Mouse (Mus musculus) macrophage (primary cell): ENCODE measurements around the gene Gba. TPM values are rescaled to one million over a fixed set of nuclear protein-coding genes. Genes with fewer than 3 reads are reported as not detected.

Experiments
- H3K27ac ChIP-seq: fragments of 350-480 bp; formaldehyde crosslinking; 2 replicates; pipeline ENCODE4 v1.9.0; 2021
- H3K36me3 ChIP-seq: fragments of 350-480 bp; formaldehyde crosslinking; 2 replicates; pipeline ENCODE4 v1.9.0; 2021; ENCODE audit errors: inconsistent target
- H3K4me3 ChIP-seq: fragments of 350-480 bp; formaldehyde crosslinking; 2 replicates; pipeline ENCODE4 v1.9.0; 2021; ENCODE audit errors: inconsistent target
- H3K79me2 ChIP-seq: fragments of 350-480 bp; formaldehyde crosslinking; 2 replicates; pipeline ENCODE4 v1.9.0; 2021; ENCODE audit errors: inconsistent target
- WGBS: methylation state at CpG from one replicate; pipeline ENCODE4 v1.1.7; 2026; ENCODE audit warnings: inconsistent platforms; ENCODE audit not compliant: missing documents; 5-methylcytosine and 5-hydroxymethylcytosine counted together
- polyA plus RNA-seq: library from polyadenylated mRNA; stranded (reverse); fragments of 250-400 nt; gene quantifications from 3 replicates; pipeline ENCODE4 v1.2.4, GENCODE M21; 2018; ENCODE audit warnings: inconsistent platforms

The Gba gene
- polyA plus RNA-seq, 1 experiment from 2014 or later = 294 TPM

- Histone ChIP-seq H3K27ac (peak overlapping the region; percentile 68), H3K4me3 (peak overlapping the region; percentile 76), H3K79me2 (peaks cover 5% of the 10 kb centered on the region; the same call in 1 of the 2 replicates), H3K36me3 (no peaks in the 10 kb centered on the region; the same call in 1 of the 2 replicates)
- 68% methylated on average over 4 of the region's 4 CpGs for WGBS
These were observed 44.7 kb downstream of the Gba start for GRCm38 (mm10) chr3:89247466-89247865.

- WGBS = 12% methylated on average over 7 of the region's 7 CpGs
- H3K27ac ChIP-seq = no peak overlapping the region
- H3K36me3 ChIP-seq = no peaks in the 10 kb centered on the region; the same call in 1 of the 2 replicates
- H3K4me3 ChIP-seq = no peak overlapping the region
- H3K79me2 ChIP-seq = peaks cover 5% of the 10 kb centered on the region; the same call in 1 of the 2 replicates
These were observed 47.8 kb downstream of the Gba start for GRCm38 (mm10) chr3:89250435-89251040.

- Histone ChIP-seq H3K36me3 (no peaks in the 10 kb centered on the region; the same call in 1 of the 2 replicates), H3K79me2 (peaks cover 4% of the 10 kb centered on the region; the same call in 1 of the 2 replicates), H3K4me3 (no peak overlapping the region), H3K27ac (no peak overlapping the region)
- WGBS = 9% methylated on average over 17 of the region's 17 CpGs
These were observed 48.7 kb downstream of the Gba start for GRCm38 (mm10) chr3:89251365-89251895.

- no peak overlapping the region for H3K27ac ChIP-seq
- no peaks in the 10 kb centered on the region for H3K79me2 ChIP-seq
- 96% methylated on average over 5 of the region's 5 CpGs for WGBS
- H3K36me3 ChIP-seq = no peaks in the 10 kb centered on the region
- no peak overlapping the region for H3K4me3 ChIP-seq
These were observed 52.3 kb downstream of the Gba start for GRCm38 (mm10) chr3:89254994-89255393.

GRCm38 (mm10) chr3:89256177-89256576, 53.4 kb downstream of the Gba start:
- WGBS = 67% methylated on average over 5 of the region's 5 CpGs
- Histone ChIP-seq H3K4me3 (no peak overlapping the region), H3K36me3 (no peaks in the 10 kb centered on the region)

More at GRCm38 (mm10) chr3:89256177-89256576, 53.4 kb downstream of the Gba start:
- no peaks in the 10 kb centered on the region for H3K79me2 ChIP-seq
- H3K27ac ChIP-seq = no peak overlapping the region

Other genes starting within 250 kb of the Gba start
- gene Rusc1, start 109.6 kb upstream of the Gba start, polyA plus RNA-seq = 8.1 to 14.4 TPM (median 11.2 TPM) in 3 replicates
- not detected in 3 replicates for gene Gm43738, start 101.8 kb upstream of the Gba start, polyA plus RNA-seq
- gene Fdps, start 101.0 kb upstream of the Gba start, polyA plus RNA-seq = 31.5 to 168 TPM (median 106 TPM) in 3 replicates
- gene Pklr, start 66.8 kb upstream of the Gba start, polyA plus RNA-seq = not detected in 3 replicates
- gene Hcn3, start 42.7 kb upstream of the Gba start, polyA plus RNA-seq = 0.11 to 0.20 TPM (median 0.15 TPM) in 3 replicates
- gene Clk2, start 38.1 kb upstream of the Gba start, polyA plus RNA-seq = 19.9 to 35.6 TPM (median 25.1 TPM) in 3 replicates
- gene Scamp3, start 25.5 kb upstream of the Gba start, polyA plus RNA-seq = 79.6 to 84.3 TPM (median 80.5 TPM) in 3 replicates
- 1.1 to 4.4 TPM (median 1.9 TPM) in 3 replicates for gene Fam189b, start 19.8 kb upstream of the Gba start, polyA plus RNA-seq
- gene Thbs3, start 12.3 kb downstream of the Gba start, polyA plus RNA-seq = 0.17 to 0.68 TPM (median 0.34 TPM) in 3 replicates
- 55.2 to 102 TPM (median 79.3 TPM) in 3 replicates for gene Mtx1, start 24.2 kb downstream of the Gba start, polyA plus RNA-seq
- gene Muc1, start 26.1 kb downstream of the Gba start, polyA plus RNA-seq = not detected in 3 replicates
- 30.5 to 54.3 TPM (median 43.8 TPM) in 3 replicates for gene Krtcap2, start 43.0 kb downstream of the Gba start, polyA plus RNA-seq
- gene Trim46, start 43.4 kb downstream of the Gba start, polyA plus RNA-seq = 0.22 TPM in 1 of 3 replicates, not detected in the others
- 23.7 to 90.4 TPM (median 70.3 TPM) in 3 replicates for gene Dpm3, start 56.4 kb downstream of the Gba start, polyA plus RNA-seq
- 18.0 to 31.9 TPM (median 31.9 TPM) in 3 replicates for gene Slc50a1, start 67.6 kb downstream of the Gba start, polyA plus RNA-seq
- gene Efna1, start 78.2 kb downstream of the Gba start, polyA plus RNA-seq = 0.20 to 0.25 TPM in 2 of 3 replicates, not detected in the other
- not detected in 3 replicates for gene Efna3, start 120.0 kb downstream of the Gba start, polyA plus RNA-seq
- gene Efna4, start 135.1 kb downstream of the Gba start, polyA plus RNA-seq = not detected in 3 replicates
- 143 to 250 TPM (median 157 TPM) in 3 replicates for gene Adam15, start 147.1 kb downstream of the Gba start, polyA plus RNA-seq
- not detected in 3 replicates for gene Dcst2, start 159.0 kb downstream of the Gba start, polyA plus RNA-seq
- gene Dcst1, start 162.3 kb downstream of the Gba start, polyA plus RNA-seq = not detected in 3 replicates
- gene Zbtb7b, start 191.8 kb downstream of the Gba start, polyA plus RNA-seq = 41.6 to 50.1 TPM (median 42.1 TPM) in 3 replicates
- gene Lenep, start 199.9 kb downstream of the Gba start, polyA plus RNA-seq = not detected in 3 replicates
- gene Flad1, start 208.9 kb downstream of the Gba start, polyA plus RNA-seq = 11.3 to 17.1 TPM (median 16.4 TPM) in 3 replicates
- gene Cks1b, start 215.5 kb downstream of the Gba start, polyA plus RNA-seq = 6.1 to 27.6 TPM (median 13.1 TPM) in 3 replicates
- gene Shc1, start 215.5 kb downstream of the Gba start, polyA plus RNA-seq = 32.7 to 33.3 TPM (median 32.9 TPM) in 3 replicates
- 7.7 to 18.5 TPM (median 16.4 TPM) in 3 replicates for gene Pygo2, start 227.3 kb downstream of the Gba start, polyA plus RNA-seq
- gene Pbxip1, start 233.8 kb downstream of the Gba start, polyA plus RNA-seq = 5.3 to 6.8 TPM (median 5.4 TPM) in 3 replicates